Mouse (Mus musculus): Measurements from ENCODE around the gene Mybpc3. TPM values are rescaled to one million over a fixed set of nuclear protein-coding genes. Genes with fewer than 3 reads are reported as not detected.
A peak's percentile ranks its signal among the peaks of the same experiment; 100 is the strongest.

Gene Mybpc3
- polyA plus RNA-seq, 1 experiment from 2014 or later: 0.40 TPM

DNA sequence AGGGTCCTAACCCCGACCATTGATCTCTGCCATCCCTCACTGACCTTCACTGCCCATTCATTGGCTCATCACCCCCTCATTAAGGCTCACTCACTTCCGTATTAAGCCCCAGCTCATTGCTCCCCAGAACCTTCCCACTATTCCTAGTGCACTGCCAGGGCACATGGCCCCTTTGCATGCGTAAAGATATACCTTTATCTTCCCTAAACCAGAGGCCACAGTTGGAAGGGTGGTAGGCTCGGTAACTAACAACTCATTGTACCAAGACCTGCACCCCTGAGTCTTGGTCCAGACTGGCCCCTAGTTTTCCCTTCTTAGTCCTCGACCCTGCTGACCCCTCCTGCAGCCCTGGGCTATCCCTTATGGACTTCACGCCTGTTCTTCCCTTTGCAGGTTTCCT lies 4.1 kb upstream of the Mybpc3 start:
- no peaks in the 10 kb centered on the region for H3K36me3 ChIP-seq
- H3K4me1 ChIP-seq: peaks cover 15% of the 10 kb centered on the region
- H3K9ac ChIP-seq: no peak overlapping the region
- 66% methylated on average over 6 of the region's 6 CpGs for WGBS
- no peak overlapping the region for H3K4me2 ChIP-seq (replicated peaks)
- no peaks in the 10 kb centered on the region for H3K27me3 ChIP-seq
- H3K9me3 ChIP-seq (replicated peaks): no peaks in the 10 kb centered on the region
- no peak for ATAC-seq (ENCODE audit: insufficient number of reproducible peaks, low FRiP score, low TSS enrichment, low read depth)
- no peak overlapping the region for H3K4me3 ChIP-seq (replicated peaks)
- H3K27ac ChIP-seq (replicated peaks): no peak overlapping the region

DNA sequence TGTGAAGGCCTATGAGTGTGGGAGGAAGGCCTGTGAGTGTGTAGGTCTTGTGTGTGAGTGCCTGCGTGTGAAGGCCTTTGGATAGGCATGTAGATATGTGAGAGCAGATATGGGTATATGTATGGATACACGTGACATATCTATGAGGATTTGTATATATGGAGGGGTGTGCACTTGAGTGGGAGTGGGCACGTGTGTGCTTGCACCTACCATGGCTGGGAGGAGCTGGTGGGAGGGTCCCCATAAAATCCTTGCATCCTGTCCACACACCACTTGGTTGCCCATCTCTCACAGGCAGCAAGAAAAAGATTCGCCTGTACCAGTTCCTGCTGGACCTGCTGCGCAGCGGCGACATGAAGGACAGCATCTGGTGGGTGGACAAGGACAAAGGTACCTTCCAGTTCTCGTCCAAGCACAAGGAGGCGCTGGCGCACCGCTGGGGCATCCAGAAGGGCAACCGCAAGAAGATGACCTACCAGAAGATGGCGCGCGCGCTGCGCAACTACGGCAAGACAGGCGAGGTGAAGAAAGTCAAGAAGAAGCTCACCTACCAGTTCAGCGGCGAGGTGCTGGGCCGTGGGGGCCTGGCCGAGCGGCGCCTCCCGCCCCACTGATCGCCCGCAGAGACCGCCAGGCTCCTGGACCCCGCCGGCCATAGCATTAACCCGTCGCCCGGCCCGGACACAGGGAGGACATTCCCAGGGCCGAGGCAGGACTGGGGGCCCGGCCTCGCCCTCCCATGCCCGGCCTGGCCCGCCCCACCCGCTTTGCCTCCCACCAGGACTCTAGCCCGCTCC lies 3.0 kb upstream of the Mybpc3 start:
- Histone ChIP-seq H3K27me3 (no peaks in the 10 kb centered on the region), H3K36me3 (no peaks in the 10 kb centered on the region), H3K9me3 (replicated peaks) (no peaks in the 10 kb centered on the region), H3K9ac (peak overlapping the region; percentile 49), H3K27ac (replicated peaks) (no peak overlapping the region), H3K4me3 (replicated peaks) (peak overlapping the region; percentile 52), H3K4me2 (replicated peaks) (peak overlapping the region; percentile 95), H3K4me1 (peaks cover 15% of the 10 kb centered on the region)
- peak; percentile 45 for ATAC-seq (ENCODE audit: insufficient number of reproducible peaks, low FRiP score, low TSS enrichment, low read depth)
- WGBS: 8% methylated on average over 34 of the region's 42 CpGs

DNA sequence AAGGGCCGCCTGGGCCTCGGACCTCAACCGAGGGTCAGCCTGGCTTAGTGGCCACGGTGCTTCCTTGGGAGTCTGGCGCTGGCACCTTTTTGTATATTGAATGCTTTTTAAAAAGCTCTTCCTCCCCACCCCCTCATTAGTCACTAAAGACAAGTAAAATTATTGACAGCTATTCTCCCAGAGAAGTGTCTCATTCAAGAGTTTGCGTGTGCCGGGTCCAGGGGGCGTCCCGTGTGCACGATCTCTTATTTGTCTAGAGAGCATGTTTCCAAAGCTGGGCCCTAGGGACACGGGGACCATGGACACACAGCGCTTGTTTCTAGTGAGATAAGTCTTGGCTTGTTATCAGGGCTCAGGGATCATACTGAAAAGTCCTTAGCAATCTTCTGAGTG lies 2.4 kb upstream of the Mybpc3 start:
- peak overlapping the region; percentile 52 for H3K4me3 ChIP-seq (replicated peaks)
- H3K27me3 ChIP-seq: no peaks in the 10 kb centered on the region
- H3K27ac ChIP-seq (replicated peaks): no peak overlapping the region
- no peak for ATAC-seq (ENCODE audit: insufficient number of reproducible peaks, low FRiP score, low TSS enrichment, low read depth)
- no peaks in the 10 kb centered on the region for H3K9me3 ChIP-seq (replicated peaks)
- peak overlapping the region; percentile 95 for H3K4me2 ChIP-seq (replicated peaks)
- 30% methylated on average over 12 of the region's 12 CpGs for WGBS
- H3K9ac ChIP-seq: peak overlapping the region; percentile 49
- H3K36me3 ChIP-seq: no peaks in the 10 kb centered on the region
- H3K4me1 ChIP-seq: peaks cover 15% of the 10 kb centered on the region

DNA sequence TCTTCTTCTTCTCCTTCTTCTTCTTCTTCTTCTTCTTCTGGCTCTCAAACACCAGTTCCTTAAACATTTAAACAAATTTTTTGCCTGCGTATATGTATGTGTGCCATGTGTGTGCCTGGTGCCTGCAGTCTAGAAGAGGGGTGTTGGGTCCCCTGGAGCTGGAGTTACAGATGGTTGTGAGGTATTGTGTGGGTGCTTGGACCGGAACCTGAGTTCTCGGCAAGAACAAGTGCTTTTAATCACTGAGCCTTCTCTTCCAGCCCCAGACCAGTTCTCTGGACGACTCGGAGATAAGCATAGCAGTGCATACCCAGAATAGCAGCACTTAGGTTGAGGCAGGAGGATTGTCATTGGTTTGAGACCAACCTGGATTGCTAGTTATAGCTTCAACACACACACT lies 1.1 kb upstream of the Mybpc3 start:
- WGBS: 73% methylated on average over 5 of the region's 5 CpGs
- no peak for ATAC-seq (ENCODE audit: insufficient number of reproducible peaks, low FRiP score, low TSS enrichment, low read depth)
- Histone ChIP-seq H3K4me2 (replicated peaks) (no peak overlapping the region), H3K9ac (no peak overlapping the region), H3K27me3 (no peaks in the 10 kb centered on the region), H3K9me3 (replicated peaks) (no peaks in the 10 kb centered on the region), H3K4me1 (peaks cover 15% of the 10 kb centered on the region), H3K4me3 (replicated peaks) (no peak overlapping the region), H3K27ac (replicated peaks) (no peak overlapping the region), H3K36me3 (no peaks in the 10 kb centered on the region)

DNA sequence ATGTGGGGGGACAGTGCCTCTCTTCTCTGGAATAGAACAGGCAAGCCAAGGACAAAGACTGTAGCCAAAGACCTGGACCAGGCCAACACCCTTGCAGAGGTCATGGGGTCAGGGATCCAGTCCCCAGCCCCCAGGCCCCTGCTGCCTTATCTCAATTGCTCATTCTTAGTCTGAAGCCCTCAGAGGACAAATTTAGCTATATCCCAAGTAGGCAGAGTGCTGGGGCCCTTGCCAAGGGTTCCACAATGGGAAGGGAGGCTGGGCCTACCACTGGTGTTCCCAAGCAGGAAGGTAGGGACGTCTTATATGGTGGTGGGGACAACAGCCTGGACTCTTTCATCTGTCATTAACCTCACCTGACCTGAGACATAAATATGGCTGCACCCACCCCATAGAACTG lies 703 bp downstream of the Mybpc3 start:
- no peak overlapping the region for H3K4me3 ChIP-seq (replicated peaks)
- ATAC-seq (ENCODE audit: insufficient number of reproducible peaks, low FRiP score, low TSS enrichment, low read depth): no peak
- H3K4me2 ChIP-seq (replicated peaks): no peak overlapping the region
- no peak overlapping the region for H3K27ac ChIP-seq (replicated peaks)
- H3K9ac ChIP-seq: no peak overlapping the region
- H3K27me3 ChIP-seq: no peaks in the 10 kb centered on the region
- no peaks in the 10 kb centered on the region for H3K36me3 ChIP-seq
- WGBS: 58% methylated on average over 1 of the region's 1 CpGs
- peaks cover 12% of the 10 kb centered on the region for H3K4me1 ChIP-seq
- no peaks in the 10 kb centered on the region for H3K9me3 ChIP-seq (replicated peaks)

DNA sequence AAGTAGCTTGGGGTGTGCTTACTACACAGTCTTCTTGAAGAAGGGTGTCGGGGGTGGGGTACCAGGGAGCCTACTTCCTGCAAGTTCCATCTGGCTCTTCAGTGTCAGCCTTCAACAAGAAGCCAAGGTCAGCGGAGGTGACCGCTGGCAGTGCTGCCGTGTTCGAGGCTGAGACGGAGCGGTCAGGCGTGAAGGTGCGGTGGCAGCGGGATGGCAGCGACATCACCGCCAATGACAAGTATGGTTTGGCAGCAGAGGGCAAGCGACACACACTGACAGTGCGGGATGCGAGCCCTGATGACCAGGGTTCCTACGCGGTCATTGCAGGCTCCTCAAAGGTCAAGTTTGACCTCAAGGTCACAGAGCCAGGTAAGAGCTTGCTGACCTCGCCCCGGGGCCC lies 1.1 kb downstream of the Mybpc3 start:
- no peak for ATAC-seq (ENCODE audit: insufficient number of reproducible peaks, low FRiP score, low TSS enrichment, low read depth)
- Histone ChIP-seq H3K4me3 (replicated peaks) (no peak overlapping the region), H3K4me2 (replicated peaks) (no peak overlapping the region), H3K27me3 (no peaks in the 10 kb centered on the region), H3K9me3 (replicated peaks) (no peaks in the 10 kb centered on the region), H3K36me3 (no peaks in the 10 kb centered on the region), H3K9ac (no peak overlapping the region), H3K4me1 (peaks cover 12% of the 10 kb centered on the region), H3K27ac (replicated peaks) (no peak overlapping the region)
- WGBS: 90% methylated on average over 19 of the region's 19 CpGs

DNA sequence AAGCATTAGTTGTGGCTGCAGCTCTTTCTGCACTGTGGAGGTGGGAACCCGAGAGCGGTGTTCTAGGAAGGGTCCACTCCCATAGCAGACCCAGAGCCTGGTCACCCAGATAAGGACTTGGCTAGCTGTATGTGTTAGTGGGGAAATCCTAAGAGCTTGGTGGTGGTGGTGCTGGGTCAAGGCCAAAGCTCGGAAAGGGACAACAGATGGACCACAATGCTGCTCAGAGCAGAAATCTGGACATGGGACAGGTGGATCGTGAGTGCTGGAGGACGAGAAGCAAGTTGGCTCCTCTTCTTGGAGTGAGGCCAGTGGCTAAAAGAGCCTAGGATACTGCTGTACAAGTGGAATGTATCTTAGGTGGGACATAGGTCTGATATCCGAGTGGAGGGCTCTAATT lies 1.6 kb downstream of the Mybpc3 start:
- Histone ChIP-seq H3K27me3 (no peaks in the 10 kb centered on the region; the same call in 1 of the 2 replicates), H3K4me3 (replicated peaks) (no peak overlapping the region), H3K9ac (no peak overlapping the region), H3K4me1 (peaks cover 12% of the 10 kb centered on the region), H3K36me3 (no peaks in the 10 kb centered on the region), H3K27ac (replicated peaks) (no peak overlapping the region), H3K4me2 (replicated peaks) (no peak overlapping the region), H3K9me3 (replicated peaks) (no peaks in the 10 kb centered on the region)
- no peak for ATAC-seq (ENCODE audit: insufficient number of reproducible peaks, low FRiP score, low TSS enrichment, low read depth)
- 85% methylated on average over 6 of the region's 6 CpGs for WGBS

DNA sequence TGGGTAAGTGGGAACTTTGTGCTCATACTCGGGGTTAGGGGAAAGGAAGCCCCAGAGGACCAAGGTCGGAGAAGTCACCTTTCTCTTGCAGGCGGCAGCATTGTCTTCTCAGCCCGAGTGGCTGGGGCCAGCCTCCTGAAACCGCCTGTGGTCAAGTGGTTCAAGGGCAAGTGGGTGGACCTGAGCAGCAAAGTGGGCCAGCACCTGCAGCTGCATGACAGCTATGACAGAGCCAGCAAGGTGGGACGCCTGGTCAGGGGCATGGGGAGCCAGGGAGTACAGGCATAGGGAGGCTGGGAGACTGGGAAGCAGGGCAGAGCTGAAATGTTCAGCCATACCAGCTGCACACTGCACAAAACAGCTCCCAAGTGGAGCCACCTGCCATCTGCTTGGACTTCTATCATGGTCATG lies 2.3 kb downstream of the Mybpc3 start:
- H3K4me3 ChIP-seq (replicated peaks): no peak overlapping the region
- no peak overlapping the region for H3K9ac ChIP-seq
- ATAC-seq (ENCODE audit: insufficient number of reproducible peaks, low FRiP score, low TSS enrichment, low read depth): no peak

DNA sequence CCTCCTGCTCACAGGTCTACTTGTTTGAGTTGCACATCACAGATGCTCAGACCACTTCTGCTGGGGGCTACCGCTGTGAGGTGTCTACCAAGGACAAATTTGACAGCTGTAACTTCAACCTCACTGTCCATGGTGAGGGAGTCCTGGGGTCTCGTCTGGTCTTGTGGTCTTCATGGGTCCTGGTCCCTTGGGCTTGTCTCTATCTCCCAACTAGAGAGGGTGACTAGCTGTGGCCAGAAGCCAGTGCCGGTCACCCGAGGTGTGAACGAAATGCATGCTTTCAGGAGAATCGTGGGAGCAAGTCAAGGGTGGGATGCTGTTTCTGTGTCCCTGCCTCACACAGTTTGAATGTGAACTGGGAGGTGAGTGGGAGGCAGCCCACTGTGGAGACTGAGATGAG lies 3.1 kb downstream of the Mybpc3 start:
- Histone ChIP-seq H3K27me3 (peaks cover 3% of the 10 kb centered on the region; the same call in 1 of the 2 replicates), H3K9me3 (replicated peaks) (no peaks in the 10 kb centered on the region), H3K9ac (no peak overlapping the region), H3K27ac (replicated peaks) (no peak overlapping the region), H3K4me3 (replicated peaks) (no peak overlapping the region), H3K36me3 (no peaks in the 10 kb centered on the region), H3K4me2 (replicated peaks) (no peak overlapping the region), H3K4me1 (no peaks in the 10 kb centered on the region)
- ATAC-seq (ENCODE audit: insufficient number of reproducible peaks, low FRiP score, low TSS enrichment, low read depth): no peak
- WGBS: 79% methylated on average over 6 of the region's 6 CpGs

More for the DNA sequence above, 2.3 kb downstream of the Mybpc3 start:
- no peak overlapping the region for H3K4me2 ChIP-seq (replicated peaks)
- H3K27ac ChIP-seq (replicated peaks): no peak overlapping the region
- H3K36me3 ChIP-seq: no peaks in the 10 kb centered on the region
- H3K27me3 ChIP-seq: peaks cover 3% of the 10 kb centered on the region; the same call in 1 of the 2 replicates
- peaks cover 7% of the 10 kb centered on the region for H3K4me1 ChIP-seq
- 66% methylated on average over 6 of the region's 6 CpGs for WGBS
- H3K9me3 ChIP-seq (replicated peaks): no peaks in the 10 kb centered on the region

DNA sequence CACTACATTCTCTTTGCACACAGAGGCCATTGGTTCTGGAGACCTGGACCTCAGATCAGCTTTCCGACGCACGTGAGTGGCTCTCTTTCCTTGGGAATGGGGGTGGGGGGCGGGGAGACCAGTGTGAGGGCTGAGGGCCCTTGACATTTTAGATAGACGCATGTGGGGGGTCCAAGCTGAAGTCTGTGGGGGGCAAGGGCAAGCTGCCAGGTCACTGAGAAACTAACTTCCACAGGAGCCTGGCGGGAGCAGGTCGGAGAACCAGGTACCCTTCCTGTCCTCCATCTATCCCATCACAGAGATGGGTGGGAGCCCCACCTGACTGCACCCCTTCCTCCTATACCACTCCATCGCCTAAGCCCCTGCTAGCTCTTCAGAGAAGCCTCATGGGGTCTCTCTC lies 3.6 kb downstream of the Mybpc3 start:
- Histone ChIP-seq H3K4me1 (no peaks in the 10 kb centered on the region), H3K4me2 (replicated peaks) (no peak overlapping the region), H3K36me3 (no peaks in the 10 kb centered on the region), H3K4me3 (replicated peaks) (no peak overlapping the region), H3K27ac (replicated peaks) (no peak overlapping the region), H3K9ac (no peak overlapping the region), H3K27me3 (peaks cover 3% of the 10 kb centered on the region; the same call in 1 of the 2 replicates), H3K9me3 (replicated peaks) (no peaks in the 10 kb centered on the region)
- WGBS: 56% methylated on average over 8 of the region's 8 CpGs
- ATAC-seq (ENCODE audit: insufficient number of reproducible peaks, low FRiP score, low TSS enrichment, low read depth): no peak

DNA sequence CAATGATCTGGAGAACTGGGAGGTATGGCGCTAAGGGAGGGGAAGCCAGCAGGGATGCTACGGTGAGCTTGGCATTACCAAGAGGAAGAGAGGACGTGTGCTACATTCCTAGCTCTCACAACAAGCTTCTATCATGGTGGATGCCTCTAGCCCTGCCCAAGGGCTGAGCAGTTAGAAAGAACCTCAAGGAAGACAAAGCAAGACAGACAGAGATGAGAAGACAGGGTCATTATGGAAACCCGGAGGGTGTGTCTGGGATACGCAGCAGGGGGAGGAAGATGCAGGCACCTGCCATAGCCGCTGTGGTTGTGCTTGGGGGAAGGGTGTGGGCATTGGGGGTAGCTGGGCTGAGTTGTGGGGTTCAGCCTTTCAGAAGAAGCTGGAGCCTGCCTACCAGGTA lies 5.6 kb downstream of the Mybpc3 start:
- no peak overlapping the region for H3K4me2 ChIP-seq (replicated peaks)
- no peak overlapping the region for H3K27ac ChIP-seq (replicated peaks)
- peaks cover 3% of the 10 kb centered on the region; the same call in 1 of the 2 replicates for H3K27me3 ChIP-seq
- H3K4me3 ChIP-seq (replicated peaks): no peak overlapping the region
- H3K36me3 ChIP-seq: no peaks in the 10 kb centered on the region
- H3K9ac ChIP-seq: no peak overlapping the region
- ATAC-seq (ENCODE audit: insufficient number of reproducible peaks, low FRiP score, low TSS enrichment, low read depth): no peak
- no peaks in the 10 kb centered on the region for H3K4me1 ChIP-seq
- H3K9me3 ChIP-seq (replicated peaks): no peaks in the 10 kb centered on the region
- 69% methylated on average over 6 of the region's 6 CpGs for WGBS

DNA sequence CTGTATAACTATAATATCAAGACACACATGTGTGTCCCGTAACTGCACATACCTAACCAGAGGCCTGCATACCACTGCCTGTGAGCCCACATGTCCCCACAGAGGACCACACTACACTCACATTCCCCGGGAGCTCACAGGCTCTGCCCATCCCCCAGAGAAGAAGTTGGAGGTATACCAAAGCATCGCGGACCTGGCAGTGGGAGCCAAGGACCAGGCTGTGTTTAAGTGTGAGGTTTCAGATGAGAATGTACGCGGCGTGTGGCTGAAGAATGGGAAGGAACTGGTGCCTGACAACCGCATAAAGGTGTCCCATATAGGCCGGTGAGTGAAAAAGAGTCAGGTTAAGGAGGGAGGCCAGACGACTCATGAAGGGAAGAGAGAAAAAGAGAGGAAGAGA lies 7.2 kb downstream of the Mybpc3 start:
- Histone ChIP-seq H3K9me3 (replicated peaks) (no peaks in the 10 kb centered on the region), H3K4me2 (replicated peaks) (no peak overlapping the region), H3K27me3 (peaks cover 3% of the 10 kb centered on the region; the same call in 1 of the 2 replicates), H3K36me3 (no peaks in the 10 kb centered on the region), H3K4me1 (no peaks in the 10 kb centered on the region), H3K27ac (replicated peaks) (no peak overlapping the region), H3K9ac (no peak overlapping the region), H3K4me3 (replicated peaks) (no peak overlapping the region)
- ATAC-seq (ENCODE audit: insufficient number of reproducible peaks, low FRiP score, low TSS enrichment, low read depth): no peak
- WGBS: 87% methylated on average over 10 of the region's 10 CpGs
